Mouse (Mus musculus) heart, adult 9 months (tissue): ENCODE measurements around the gene Calm1.
A peak's percentile ranks its signal among the peaks of the same experiment; 100 is the strongest.

Experiments
- DNase-seq, 2 experiments: peaks; one replicate each; pipeline ENCODE4 v3.0.0; 2022; ENCODE audit warnings: low spot score in 2 of 2

The Calm1 gene

DNA sequence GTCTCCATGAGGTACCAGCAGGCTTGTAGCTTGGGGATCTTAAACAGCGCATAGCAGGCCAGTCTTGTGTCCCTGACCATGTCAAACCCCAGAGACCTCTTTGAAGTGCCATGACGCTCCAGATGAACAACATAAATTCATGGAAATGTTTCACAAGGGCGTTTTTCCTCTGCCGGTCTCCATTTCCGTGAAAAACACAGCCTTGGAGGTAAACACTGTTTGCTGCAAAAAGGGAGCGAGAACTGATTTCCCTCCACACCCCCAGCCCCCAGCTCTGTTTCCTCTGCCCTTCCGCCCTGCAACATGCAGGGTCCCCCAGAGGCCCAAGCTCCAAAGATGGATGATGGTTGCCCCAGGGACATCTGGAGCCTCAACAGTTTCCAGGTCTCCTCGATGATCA, 24.3 kb downstream of the Calm1 start:
- DNase-seq: peak; percentile 38 to 49

DNA sequence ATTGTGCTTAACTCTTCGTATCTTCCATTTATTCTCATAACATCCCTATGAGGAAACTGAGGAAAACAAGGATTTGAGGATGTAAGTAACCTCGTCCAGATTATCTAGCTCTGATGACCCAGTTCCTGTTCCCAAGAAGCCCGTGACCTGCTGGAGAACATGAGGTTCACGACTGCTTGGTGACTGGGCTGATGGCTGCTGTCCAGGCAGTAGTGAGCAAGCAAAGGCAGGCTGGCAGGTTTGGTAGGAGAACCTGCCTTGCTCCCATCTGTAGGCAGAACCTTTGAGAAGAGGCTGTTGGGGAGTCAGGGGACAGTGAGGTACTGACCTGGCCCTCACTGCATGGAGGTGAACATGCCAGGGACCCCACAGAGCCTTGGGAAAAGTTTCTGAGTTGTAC, 26.0 kb downstream of the Calm1 start:
- DNase-seq: no peak

- DNase-seq: no peak
These were observed 26.8 kb downstream of the Calm1 start for GRCm38 (mm10) chr12:100226073-100226472.

- no peak for DNase-seq
These were observed 27.4 kb downstream of the Calm1 start for GRCm38 (mm10) chr12:100226621-100227020.

DNA sequence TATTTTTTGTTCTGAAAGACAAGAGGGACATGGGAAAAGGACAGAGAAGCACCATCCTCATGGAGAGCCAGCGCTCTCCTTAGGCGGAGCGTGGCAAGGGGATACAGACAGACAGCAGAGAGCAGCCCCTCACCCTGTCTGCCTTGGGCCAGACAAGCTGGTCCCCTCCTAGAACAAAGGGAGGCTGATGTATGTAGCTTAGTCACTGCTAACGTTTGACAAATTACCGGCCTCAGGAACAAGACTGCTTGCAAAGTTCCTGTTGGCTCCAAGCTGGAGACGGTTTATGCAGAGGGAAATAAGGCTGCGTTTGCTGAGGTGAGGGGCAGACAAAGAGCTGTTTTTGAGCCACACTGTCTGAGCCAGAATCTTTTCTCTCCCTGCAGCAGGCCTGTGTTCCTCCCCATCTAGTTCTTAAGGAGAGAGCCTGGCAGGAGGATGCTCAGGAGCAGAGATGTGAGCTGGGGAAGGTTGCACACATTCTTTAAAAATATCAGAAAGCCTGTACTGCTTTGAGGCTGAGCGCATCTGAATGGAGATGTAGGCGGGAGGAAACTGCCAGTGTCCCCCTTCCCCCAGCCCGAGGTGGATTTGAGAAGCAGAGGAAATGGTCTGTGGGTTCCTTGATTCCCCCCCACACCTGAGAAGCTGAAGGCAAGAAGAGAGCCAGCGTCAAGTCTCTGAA, 28.9 kb downstream of the Calm1 start:
- DNase-seq: no peak

DNA sequence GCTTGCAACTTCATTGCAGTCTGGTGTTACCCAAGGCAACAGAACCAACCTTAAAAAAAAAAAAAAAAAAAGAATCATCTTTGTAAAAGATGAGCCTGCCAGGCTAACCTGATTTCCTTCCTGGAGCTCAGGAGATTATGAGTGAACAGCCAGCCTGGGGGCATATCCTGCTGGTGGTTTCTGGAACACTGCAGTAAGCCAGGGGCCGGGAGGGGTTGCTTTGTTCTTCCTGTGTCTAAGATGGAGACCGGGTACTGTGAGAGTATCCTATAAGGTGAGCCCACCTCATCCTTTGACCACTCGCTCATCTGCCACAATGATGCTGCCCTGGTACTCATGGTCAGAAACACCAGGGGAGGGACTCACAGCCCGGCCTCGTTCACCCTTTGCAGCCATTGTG, 35.0 kb downstream of the Calm1 start:
- DNase-seq: no peak

DNA sequence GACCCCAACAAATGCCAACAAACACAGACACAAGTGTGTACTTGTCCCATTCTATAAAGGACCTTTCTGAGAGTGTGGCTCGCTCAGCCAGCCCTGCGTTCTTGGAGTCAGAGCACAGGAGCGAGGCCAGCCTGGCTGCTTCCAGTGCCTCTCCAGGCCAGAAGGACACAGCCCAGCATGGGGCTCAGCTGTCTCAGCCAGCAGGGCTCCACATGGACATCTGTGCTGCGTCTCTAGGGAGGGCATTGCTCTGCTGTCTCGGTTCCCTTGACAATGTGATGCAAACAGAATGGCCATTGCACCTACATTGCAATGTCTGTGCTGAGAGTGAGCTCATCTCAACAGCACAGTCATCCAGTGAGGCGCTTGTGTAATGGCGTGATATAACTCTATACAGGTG, 35.7 kb downstream of the Calm1 start:
- no peak for DNase-seq

GRCm38 (mm10) chr12:100235423-100235822, 36.2 kb downstream of the Calm1 start:
- no peak for DNase-seq

GRCm38 (mm10) chr12:100239404-100239803, 40.2 kb downstream of the Calm1 start:
- no peak for DNase-seq

- no peak for DNase-seq
These were observed 40.6 kb downstream of the Calm1 start for GRCm38 (mm10) chr12:100239807-100240206.

- DNase-seq: peak; percentile 32 to 50
These were observed 42.9 kb downstream of the Calm1 start for GRCm38 (mm10) chr12:100241911-100242796.

- DNase-seq: no peak
These were observed 45.3 kb downstream of the Calm1 start for GRCm38 (mm10) chr12:100244580-100244979.

- no peak for DNase-seq
These were observed 49.9 kb downstream of the Calm1 start for GRCm38 (mm10) chr12:100249170-100249569.

DNA sequence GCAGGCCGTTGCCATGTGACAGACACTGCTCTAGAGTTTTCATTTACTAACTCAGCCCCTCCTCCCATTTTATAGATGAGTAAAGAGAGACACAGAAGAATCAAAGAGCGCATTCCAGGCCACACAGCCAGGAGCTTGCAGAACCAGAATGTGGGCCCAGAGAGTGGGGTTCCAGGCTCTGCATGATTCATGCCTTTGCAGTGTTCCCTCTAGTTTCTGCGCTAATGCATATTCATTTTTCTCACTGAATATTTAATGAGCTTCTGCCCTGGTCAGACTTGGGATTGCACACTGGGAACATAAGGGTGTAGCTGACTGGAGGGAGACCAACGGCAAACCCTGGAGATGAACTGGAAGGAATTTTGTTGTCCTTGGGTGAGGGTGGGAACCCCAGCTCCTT, 55.2 kb downstream of the Calm1 start:
- DNase-seq: no peak

- DNase-seq: no peak
These were observed 56.3 kb downstream of the Calm1 start for GRCm38 (mm10) chr12:100255441-100255949.

DNA sequence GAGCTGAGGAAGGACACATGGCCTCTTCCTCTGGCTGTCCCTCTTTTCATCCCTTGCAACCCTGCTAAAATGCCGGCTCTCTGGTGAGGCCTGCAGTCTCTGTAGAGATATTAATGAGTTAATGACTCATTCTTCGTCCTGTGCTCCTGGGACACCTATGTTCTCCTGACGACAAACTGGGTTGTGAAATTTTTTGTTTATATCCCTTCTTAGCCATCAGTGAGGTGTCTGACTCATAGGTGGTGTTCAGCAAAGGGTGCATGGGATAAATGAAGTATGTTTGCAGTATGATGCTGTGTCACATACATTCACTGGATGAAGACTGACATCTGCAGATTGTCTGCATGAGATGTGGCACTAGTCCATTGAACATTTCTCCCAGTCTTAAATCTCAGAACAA, 58.5 kb downstream of the Calm1 start:
- DNase-seq: no peak
